Mouse (Mus musculus): ENCODE data around the gene D1Ertd622e.

- no peak for TF ChIP-seq CTCF (IDR thresholded peaks at IDR 0.05; ENCODE audit: low read depth)
- no peak for TF ChIP-seq EP300 (IDR thresholded peaks at IDR 0.05; ENCODE audit: low read depth)
Observed at GRCm38 (mm10) chr1:97650072-97650471, 11.8 kb downstream of the D1Ertd622e start.

Data from liver, embryonic 14.5 days (tissue).